Mouse (Mus musculus) lung, adult 2 months (tissue): ENCODE data around the gene Camk1d.

Experiments used
- CTCF ChIP-seq: fragments of 200-500 bp; IDR thresholded peaks from 2 replicates; pipeline ENCODE4 v1.5.1; 2011; ENCODE audit warnings: mild to moderate bottlenecking, low read length, control low read depth; ENCODE audit not compliant: insufficient read depth
- POLR2A ChIP-seq: fragments of 200-500 bp; IDR thresholded peaks from 2 replicates; pipeline ENCODE4 v1.6.1; 2011; ENCODE audit warnings: low read depth, mild to moderate bottlenecking, control low read depth, low read length, borderline replicate concordance; ENCODE audit errors: extremely low read depth

- TF ChIP-seq CTCF: no peak
- no peak for TF ChIP-seq POLR2A
Measured at GRCm38 (mm10) chr2:5730364-5730792, 16.1 kb upstream of the Camk1d start.
